Mouse (Mus musculus): ENCODE measurements around the gene Mcrip1. TPM values are rescaled to one million over a fixed set of nuclear protein-coding genes. Genes with fewer than 3 reads are reported as not detected.

Mcrip1 gene
- polyA plus RNA-seq, 1 experiment from 2014 or later: 245 TPM

DNA sequence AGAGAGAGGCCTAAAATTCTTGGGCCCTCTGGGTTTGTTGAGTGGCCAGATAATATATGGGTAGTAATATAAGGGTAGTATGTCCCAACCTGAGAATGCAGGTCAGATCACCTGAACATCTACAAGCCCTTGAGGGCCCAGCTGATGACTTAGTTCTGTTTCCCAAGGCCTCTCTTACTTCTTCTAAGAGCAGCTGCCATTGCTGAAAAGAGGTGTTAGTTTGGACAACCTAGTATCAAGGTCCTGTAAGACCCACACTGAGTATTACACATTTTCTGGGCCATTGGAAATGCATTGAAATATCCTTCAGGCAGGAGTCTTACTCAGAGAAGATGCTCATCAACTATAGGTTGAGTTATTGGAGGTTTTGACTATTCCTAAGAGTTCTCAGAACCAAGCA lies 26.4 kb upstream of the Mcrip1 start:
- Histone ChIP-seq H3K4me3 (ENCODE audit: low read length) (no peak overlapping the region), H3K27me3 (replicated peaks; ENCODE audit: control insufficient read depth, insufficient read depth, low read length) (no peaks in the 10 kb centered on the region), H3K4me2 (ENCODE audit: low read length) (no peak overlapping the region), H3K27ac (ENCODE audit: low read depth, low read length) (no peak overlapping the region), H3K36me3 (ENCODE audit: control insufficient read depth, insufficient read depth, low read length) (peaks cover 27% of the 10 kb centered on the region), H3K9me3 (ENCODE audit: control insufficient read depth, low read length) (no peaks in the 10 kb centered on the region), H3K4me1 (ENCODE audit: control insufficient read depth, insufficient read depth, low read depth, low read length) (peaks cover 38% of the 10 kb centered on the region), H3K9ac (ENCODE audit: low read depth, low read length) (no peak overlapping the region)
- no peak for ATAC-seq

DNA sequence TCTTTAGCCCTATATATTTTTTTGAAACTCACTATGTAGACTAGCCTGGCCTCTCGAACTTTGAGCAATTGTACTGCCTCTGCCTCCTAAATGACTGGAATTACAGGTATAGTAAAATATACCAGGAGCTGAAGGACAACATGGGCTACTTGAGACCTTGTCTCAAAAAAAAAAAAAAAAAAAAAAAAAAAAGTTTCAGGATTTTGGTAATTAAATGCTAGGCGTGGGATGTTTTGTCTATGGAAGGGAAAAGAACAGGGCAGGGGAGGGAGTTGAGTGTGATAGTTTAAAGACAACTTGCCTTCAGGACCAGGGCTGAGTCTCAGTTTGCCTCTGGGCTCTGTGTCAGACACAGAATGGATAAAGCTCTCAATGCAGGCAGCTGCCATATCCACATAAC lies 25.5 kb upstream of the Mcrip1 start:
- no peaks in the 10 kb centered on the region for H3K9me3 ChIP-seq (ENCODE audit: control insufficient read depth, low read length)
- no peak for ATAC-seq
- H3K27me3 ChIP-seq (replicated peaks; ENCODE audit: control insufficient read depth, insufficient read depth, low read length): no peaks in the 10 kb centered on the region
- no peak overlapping the region for H3K4me2 ChIP-seq (ENCODE audit: low read length)
- H3K4me3 ChIP-seq (ENCODE audit: low read length): no peak overlapping the region
- peaks cover 32% of the 10 kb centered on the region for H3K4me1 ChIP-seq (ENCODE audit: control insufficient read depth, insufficient read depth, low read depth, low read length)
- peaks cover 34% of the 10 kb centered on the region for H3K36me3 ChIP-seq (ENCODE audit: control insufficient read depth, insufficient read depth, low read length)
- WGBS: 88% methylated on average over 2 of the region's 2 CpGs
- H3K27ac ChIP-seq (ENCODE audit: low read depth, low read length): no peak overlapping the region
- no peak overlapping the region for H3K9ac ChIP-seq (ENCODE audit: low read depth, low read length)

- H3K4me3 ChIP-seq (ENCODE audit: low read length): peak overlapping the region; percentile 69
- peaks cover 24% of the 10 kb centered on the region for H3K4me1 ChIP-seq (ENCODE audit: control insufficient read depth, insufficient read depth, low read depth, low read length)
- H3K4me2 ChIP-seq (ENCODE audit: low read length): peak overlapping the region; percentile 69
- H3K9ac ChIP-seq (ENCODE audit: low read depth, low read length): peak overlapping the region; percentile 37
- H3K27me3 ChIP-seq (replicated peaks; ENCODE audit: control insufficient read depth, insufficient read depth, low read length): no peaks in the 10 kb centered on the region
- 50% methylated on average over 5 of the region's 5 CpGs for WGBS
- no peak overlapping the region for H3K27ac ChIP-seq (ENCODE audit: low read depth, low read length)
- H3K36me3 ChIP-seq (ENCODE audit: control insufficient read depth, insufficient read depth, low read length): peaks cover 29% of the 10 kb centered on the region
- no peaks in the 10 kb centered on the region for H3K9me3 ChIP-seq (ENCODE audit: control insufficient read depth, low read length)
- ATAC-seq: no peak
Measured at GRCm38 (mm10) chr11:120574278-120574600, 24.7 kb upstream of the Mcrip1 start.

GRCm38 (mm10) chr11:120573585-120574277 lies 24.2 kb upstream of the Mcrip1 start:
- under 1% methylated on average over 23 of the region's 23 CpGs for WGBS
- peaks cover 25% of the 10 kb centered on the region for H3K36me3 ChIP-seq (ENCODE audit: control insufficient read depth, insufficient read depth, low read length)
- peak overlapping the region; percentile 80 for H3K9ac ChIP-seq (ENCODE audit: low read depth, low read length)
- ATAC-seq: no peak; the same call in 1 of the 2 replicates
- H3K4me1 ChIP-seq (ENCODE audit: control insufficient read depth, insufficient read depth, low read depth, low read length): peaks cover 21% of the 10 kb centered on the region
- H3K9me3 ChIP-seq (ENCODE audit: control insufficient read depth, low read length): no peaks in the 10 kb centered on the region
- H3K4me3 ChIP-seq (ENCODE audit: low read length): peak overlapping the region; percentile 69
- H3K27ac ChIP-seq (ENCODE audit: low read depth, low read length): peak overlapping the region; percentile 85
- no peaks in the 10 kb centered on the region for H3K27me3 ChIP-seq (replicated peaks; ENCODE audit: control insufficient read depth, insufficient read depth, low read length)
- H3K4me2 ChIP-seq (ENCODE audit: low read length): peak overlapping the region; percentile 69

- WGBS: under 1% methylated on average over 87 of the region's 94 CpGs
- H3K9ac ChIP-seq (ENCODE audit: low read depth, low read length): peak within 1 kb of the TSS; percentile 81
- H3K27me3 ChIP-seq (replicated peaks; ENCODE audit: control insufficient read depth, insufficient read depth, low read length): no peaks in the 10 kb centered on the region
- peak within 1 kb of the TSS; percentile 77 for H3K4me2 ChIP-seq (ENCODE audit: low read length)
- H3K36me3 ChIP-seq (ENCODE audit: control insufficient read depth, insufficient read depth, low read length): peaks cover 22% of the 10 kb centered on the region
- H3K4me1 ChIP-seq (ENCODE audit: control insufficient read depth, insufficient read depth, low read depth, low read length): peaks cover 20% of the 10 kb centered on the region
- peak within 1 kb of the TSS; percentile 69 for H3K4me3 ChIP-seq (ENCODE audit: low read length)
- ATAC-seq: peak; percentile 98
- H3K9me3 ChIP-seq (ENCODE audit: control insufficient read depth, low read length): no peaks in the 10 kb centered on the region
- H3K27ac ChIP-seq (ENCODE audit: low read depth, low read length): peak within 1 kb of the TSS; percentile 85
Measured at GRCm38 (mm10) chr11:120572752-120573584, 23.4 kb upstream of the Mcrip1 start, which contains the start of gene P4hb. Gene P4hb, minus strand, starts transcription at chr11:120573253.

- Histone ChIP-seq H3K9me3 (ENCODE audit: control insufficient read depth, low read length) (no peaks in the 10 kb centered on the region), H3K27ac (ENCODE audit: low read depth, low read length) (peak overlapping the region; percentile 76), H3K4me2 (ENCODE audit: low read length) (peak overlapping the region; percentile 77), H3K27me3 (replicated peaks; ENCODE audit: control insufficient read depth, insufficient read depth, low read length) (no peaks in the 10 kb centered on the region), H3K9ac (ENCODE audit: low read depth, low read length) (peak overlapping the region; percentile 81), H3K36me3 (ENCODE audit: control insufficient read depth, insufficient read depth, low read length) (peaks cover 20% of the 10 kb centered on the region), H3K4me1 (ENCODE audit: control insufficient read depth, insufficient read depth, low read depth, low read length) (peaks cover 20% of the 10 kb centered on the region), H3K4me3 (ENCODE audit: low read length) (peak overlapping the region; percentile 69)
- 0% methylated on average over 15 of the region's 24 CpGs for WGBS
- ATAC-seq: peak; percentile 19
Measured at GRCm38 (mm10) chr11:120572417-120572751, 22.9 kb upstream of the Mcrip1 start.

DNA sequence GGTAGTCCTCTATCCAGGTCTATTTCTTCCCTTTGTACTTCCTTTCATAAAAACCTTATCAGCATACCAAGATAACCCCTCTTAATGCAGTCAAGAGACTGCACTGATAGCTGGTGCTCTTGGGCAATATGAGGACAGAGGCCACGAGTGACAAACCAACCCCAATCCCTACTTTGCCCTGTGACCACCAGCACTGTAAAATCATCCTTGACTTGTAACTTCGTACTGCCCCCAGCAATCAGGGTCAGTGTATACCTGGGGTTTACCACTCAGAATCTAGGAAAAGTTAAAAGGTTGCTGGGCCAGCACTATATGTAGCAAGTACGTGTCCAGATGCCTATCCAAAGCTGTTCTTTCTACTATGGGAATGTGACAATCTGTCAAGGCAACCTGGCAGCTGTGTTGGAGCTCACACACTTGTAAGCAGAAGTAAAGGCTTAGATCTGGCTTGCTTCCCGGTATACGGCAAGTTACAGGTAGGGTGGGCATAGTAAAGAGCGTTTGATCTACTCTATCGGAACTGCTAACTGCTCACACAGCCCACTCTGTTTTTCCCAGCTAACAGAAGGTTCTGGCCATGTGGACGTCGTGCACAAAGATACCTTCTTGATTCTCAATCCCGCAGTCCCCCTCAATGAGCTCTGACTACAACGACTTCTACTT lies 22.4 kb upstream of the Mcrip1 start:
- ATAC-seq: no peak
- H3K27me3 ChIP-seq (replicated peaks; ENCODE audit: control insufficient read depth, insufficient read depth, low read length): no peaks in the 10 kb centered on the region
- 13% methylated on average over 11 of the region's 11 CpGs for whole genome bisulfite sequencing

DNA sequence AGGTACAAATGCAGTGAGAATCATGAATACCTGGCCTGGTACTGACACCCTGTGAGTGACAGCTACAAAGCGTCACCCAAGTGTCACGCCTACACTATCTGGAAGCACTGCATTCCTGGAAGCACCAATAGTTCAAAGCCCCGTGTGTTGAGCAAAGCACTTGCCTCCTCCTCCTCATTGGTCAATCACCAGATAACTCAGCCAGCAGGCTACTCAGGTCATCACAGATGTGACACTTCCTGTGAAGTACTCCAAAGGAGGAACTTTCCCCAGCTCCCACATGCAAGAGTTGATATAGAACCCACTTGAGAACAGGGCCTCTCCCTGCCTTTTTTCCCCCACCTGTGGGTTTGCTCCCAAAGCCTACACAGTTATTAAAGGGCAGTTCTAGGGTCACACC lies 21.6 kb upstream of the Mcrip1 start:
- WGBS: 86% methylated on average over 3 of the region's 3 CpGs
- H3K4me2 ChIP-seq (ENCODE audit: low read length): peak overlapping the region; percentile 77; the same call in 1 of the 2 replicates
- no peak overlapping the region for H3K4me3 ChIP-seq (ENCODE audit: low read length)
- H3K9ac ChIP-seq (ENCODE audit: low read depth, low read length): no peak overlapping the region
- ATAC-seq: no peak
- H3K27me3 ChIP-seq (replicated peaks; ENCODE audit: control insufficient read depth, insufficient read depth, low read length): no peaks in the 10 kb centered on the region
- no peak overlapping the region for H3K27ac ChIP-seq (ENCODE audit: low read depth, low read length)
- H3K36me3 ChIP-seq (ENCODE audit: control insufficient read depth, insufficient read depth, low read length): peaks cover 25% of the 10 kb centered on the region
- peaks cover 20% of the 10 kb centered on the region for H3K4me1 ChIP-seq (ENCODE audit: control insufficient read depth, insufficient read depth, low read depth, low read length)
- H3K9me3 ChIP-seq (ENCODE audit: control insufficient read depth, low read length): no peaks in the 10 kb centered on the region

More for the DNA sequence above, 22.4 kb upstream of the Mcrip1 start:
- H3K36me3 ChIP-seq (ENCODE audit: control insufficient read depth, insufficient read depth, low read length): peaks cover 22% of the 10 kb centered on the region
- H3K4me3 ChIP-seq (ENCODE audit: low read length): peak overlapping the region; percentile 69
- peaks cover 20% of the 10 kb centered on the region for H3K4me1 ChIP-seq (ENCODE audit: control insufficient read depth, insufficient read depth, low read depth, low read length)
- H3K27ac ChIP-seq (ENCODE audit: low read depth, low read length): peak overlapping the region; percentile 76; the same call in 1 of the 2 replicates
- peak overlapping the region; percentile 77 for H3K4me2 ChIP-seq (ENCODE audit: low read length)
- no peaks in the 10 kb centered on the region for H3K9me3 ChIP-seq (ENCODE audit: control insufficient read depth, low read length)
- peak overlapping the region; percentile 81 for H3K9ac ChIP-seq (ENCODE audit: low read depth, low read length)

DNA sequence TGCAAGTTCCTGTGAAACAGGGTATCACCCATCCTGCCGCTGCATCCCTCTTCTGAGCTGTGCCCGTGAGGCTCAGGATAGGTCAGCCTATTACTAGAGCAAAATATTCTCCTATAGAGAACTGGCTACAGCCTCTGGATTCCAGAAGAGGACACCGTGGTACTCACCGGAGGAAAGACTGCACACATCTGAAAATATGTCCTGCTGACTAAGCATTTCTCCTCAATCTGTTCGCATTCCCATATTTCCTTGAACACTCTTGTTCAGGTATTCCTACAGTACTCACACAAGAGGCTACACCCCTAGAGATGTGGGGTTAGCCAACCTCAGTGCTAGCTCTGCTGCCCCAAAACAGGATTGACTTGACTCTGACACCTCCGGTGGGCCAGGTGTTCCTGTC lies 18.8 kb upstream of the Mcrip1 start:
- peaks cover 43% of the 10 kb centered on the region for H3K36me3 ChIP-seq (ENCODE audit: control insufficient read depth, insufficient read depth, low read length)
- H3K9ac ChIP-seq (ENCODE audit: low read depth, low read length): no peak overlapping the region
- ATAC-seq: no peak
- H3K27me3 ChIP-seq (replicated peaks; ENCODE audit: control insufficient read depth, insufficient read depth, low read length): no peaks in the 10 kb centered on the region
- no peaks in the 10 kb centered on the region for H3K9me3 ChIP-seq (ENCODE audit: control insufficient read depth, low read length)
- peaks cover 12% of the 10 kb centered on the region for H3K4me1 ChIP-seq (ENCODE audit: control insufficient read depth, insufficient read depth, low read depth, low read length)
- H3K27ac ChIP-seq (ENCODE audit: low read depth, low read length): no peak overlapping the region
- no peak overlapping the region for H3K4me2 ChIP-seq (ENCODE audit: low read length)
- H3K4me3 ChIP-seq (ENCODE audit: low read length): no peak overlapping the region
- 96% methylated on average over 6 of the region's 6 CpGs for WGBS

All from hindbrain, embryonic 16.5 days (tissue).